Mouse (Mus musculus) C2C12 (cell line): ENCODE data around the gene Ctsa. TPM values are rescaled to one million over a fixed set of nuclear protein-coding genes. Genes with fewer than 3 reads are reported as not detected.
A peak's percentile ranks its signal among the peaks of the same experiment; 100 is the strongest.

Experiments
- H3K27me3 ChIP-seq: one replicate; pipeline ENCODE4 v1.6.1; 2011; ENCODE audit not compliant: control insufficient read depth, insufficient read depth, insufficient read length
- H3K36me3 ChIP-seq: one replicate; pipeline ENCODE4 v1.6.1; 2011; ENCODE audit not compliant: control insufficient read depth, insufficient read depth
- H3K4me3 ChIP-seq: one replicate; pipeline ENCODE4 v1.5.1; 2011; ENCODE audit warnings: mild to moderate bottlenecking, control low read depth; ENCODE audit not compliant: poor library complexity, insufficient read depth, severe bottlenecking
- H3K79me2 ChIP-seq: one replicate; pipeline ENCODE4 v1.6.1; 2011; ENCODE audit not compliant: control insufficient read depth, insufficient read depth
- H3K79me3 ChIP-seq: one replicate; pipeline ENCODE4 v1.6.1; 2011; ENCODE audit warnings: low read depth, control low read depth
- H3ac ChIP-seq: one replicate; pipeline ENCODE3; 2011; ENCODE audit warnings: low read depth; ENCODE audit not compliant: control insufficient read depth, insufficient read length
- CEBPB ChIP-seq: IDR thresholded peaks from one replicate; pipeline ENCODE4 v1.6.1; 2011; ENCODE audit warnings: low read depth, mild to moderate bottlenecking, control low read depth, moderate library complexity
- CTCF ChIP-seq: IDR thresholded peaks from one replicate; pipeline ENCODE4 v1.5.1; 2011; ENCODE audit not compliant: control insufficient read depth, insufficient read depth, insufficient read length
- FOSL1 ChIP-seq: IDR thresholded peaks from one replicate; pipeline ENCODE4 v1.8.0; 2011; ENCODE audit warnings: mild to moderate bottlenecking, low read length; ENCODE audit not compliant: poor library complexity, insufficient read depth, severe bottlenecking
- MAX ChIP-seq: IDR thresholded peaks from one replicate; pipeline ENCODE4 v1.6.1; 2011; ENCODE audit warnings: mild to moderate bottlenecking, control low read depth
- MYOD1 ChIP-seq: IDR thresholded peaks from one replicate; pipeline ENCODE4 v1.6.1; 2011; ENCODE audit warnings: low read depth; ENCODE audit not compliant: control insufficient read depth, insufficient read length
- MYOG ChIP-seq: IDR thresholded peaks from one replicate; pipeline ENCODE4 v1.6.1; 2011; ENCODE audit not compliant: control insufficient read depth, insufficient read length; ENCODE audit errors: extremely low read depth
- USF1 ChIP-seq: IDR thresholded peaks from one replicate; pipeline ENCODE4 v1.6.1; 2011; ENCODE audit warnings: low read depth, mild to moderate bottlenecking, control low read depth, moderate library complexity
- long read RNA-seq, 2 experiments: library from polyadenylated mRNA; unstranded; transcript quantifications; one replicate each; pipeline ENCODE4 v2.0.0; 2019 to 2020
- polyA plus RNA-seq: library from polyadenylated mRNA; unstranded; fragments of >200 nt; fragmentation: generic; extraction: Trizol; gene quantifications from one replicate; pipeline ENCODE4 v1.2.1, GENCODE M21; 2012; ENCODE audit warnings: missing spikeins

Ctsa gene
- 160 TPM for polyA plus RNA-seq
- long read RNA-seq, experiment 1, transcript Ctsa-202 (15 exons, 2,534 nt): major isoform, 8 of 250 reads
- long read RNA-seq, experiment 1, partial matches to known transcripts: 234 of 250 reads
- long read RNA-seq, experiment 1, other reads (novel, unspliced or antisense): 6 of 250 reads
- long read RNA-seq, experiment 2, transcript Ctsa-201 (16 exons, 3,646 nt): major isoform, 18 of 468 reads
- long read RNA-seq, experiment 2, transcript Ctsa-202 (15 exons, 2,534 nt): minor isoform, 17 of 468 reads
- long read RNA-seq, experiment 2, partial matches to known transcripts: 414 of 468 reads
- long read RNA-seq, experiment 2, other reads (novel, unspliced or antisense): 19 of 468 reads

GRCm38 (mm10) chr2:164832748-164833301, at the start of gene Ctsa:
Ctsa (plus strand) TSS chr2:164832873.
- H3K79me3 ChIP-seq: peaks cover 8% of the 10 kb centered on the region
- H3K79me2 ChIP-seq: peaks cover 20% of the 10 kb centered on the region
- H3K36me3 ChIP-seq: peaks cover 6% of the 10 kb centered on the region
- TF ChIP-seq MYOG: no peak
- TF ChIP-seq CTCF: peak; percentile 72
- peak within 1 kb of the TSS; percentile 60 for H3K4me3 ChIP-seq
- H3K27me3 ChIP-seq: no peaks in the 10 kb centered on the region
- H3ac ChIP-seq: peak within 1 kb of the TSS; percentile 86

GRCm38 (mm10) chr2:164783926-164784581, 48.6 kb upstream of the Ctsa start:
- Histone ChIP-seq H3K79me3 (no peaks in the 10 kb centered on the region), H3K4me3 (no peak overlapping the region), H3K27me3 (no peaks in the 10 kb centered on the region), H3K36me3 (peaks cover 12% of the 10 kb centered on the region), H3K79me2 (peaks cover 9% of the 10 kb centered on the region), H3ac (no peak overlapping the region)
- TF ChIP-seq USF1 (no peak), MAX (no peak), MYOD1 (no peak), CTCF (no peak), FOSL1 (no peak), MYOG (no peak), CEBPB (no peak)

GRCm38 (mm10) chr2:164784869-164785420, 47.7 kb upstream of the Ctsa start:
- peaks cover 21% of the 10 kb centered on the region for H3K36me3 ChIP-seq
- H3K79me3 ChIP-seq: no peaks in the 10 kb centered on the region
- H3K4me3 ChIP-seq: peak overlapping the region; percentile 45
- no peaks in the 10 kb centered on the region for H3K27me3 ChIP-seq
- peaks cover 9% of the 10 kb centered on the region for H3K79me2 ChIP-seq
- peak overlapping the region; percentile 20 for H3ac ChIP-seq
- no peak for TF ChIP-seq FOSL1
- no peak for TF ChIP-seq CTCF
- no peak for TF ChIP-seq MYOG
- TF ChIP-seq MYOD1: no peak
- TF ChIP-seq CEBPB: no peak
- TF ChIP-seq USF1: no peak
- TF ChIP-seq MAX: no peak

GRCm38 (mm10) chr2:164785481-164786387, 46.9 kb upstream of the Ctsa start, which contains the start of gene Snx21:
Snx21 (plus strand) TSS chr2:164785823.
- H3K79me3 ChIP-seq: no peaks in the 10 kb centered on the region
- H3K79me2 ChIP-seq: peaks cover 9% of the 10 kb centered on the region
- peak within 1 kb of the TSS; percentile 45 for H3K4me3 ChIP-seq
- TF ChIP-seq MAX (no peak), FOSL1 (no peak), MYOD1 (no peak), USF1 (no peak), CEBPB (no peak), CTCF (no peak), MYOG (no peak)
- H3K27me3 ChIP-seq: no peaks in the 10 kb centered on the region
- peaks cover 27% of the 10 kb centered on the region for H3K36me3 ChIP-seq
- H3ac ChIP-seq: peak within 1 kb of the TSS; percentile 66

GRCm38 (mm10) chr2:164786388-164786885, 46.2 kb upstream of the Ctsa start:
- peaks cover 9% of the 10 kb centered on the region for H3K79me2 ChIP-seq
- peak overlapping the region; percentile 64 for H3ac ChIP-seq
- H3K27me3 ChIP-seq: no peaks in the 10 kb centered on the region
- H3K36me3 ChIP-seq: peaks cover 35% of the 10 kb centered on the region
- H3K79me3 ChIP-seq: no peaks in the 10 kb centered on the region
- peak overlapping the region; percentile 45 for H3K4me3 ChIP-seq
- TF ChIP-seq FOSL1 (no peak), MYOD1 (no peak), CEBPB (no peak), MYOG (no peak), CTCF (no peak), MAX (no peak), USF1 (no peak)
